Mouse (Mus musculus): ENCODE data around the gene Adh6b. TPM values are rescaled to one million over a fixed set of nuclear protein-coding genes. Genes with fewer than 3 reads are reported as not detected.
"Not testable (repeated sequence)": the region's sequence is repeated elsewhere in the genome, so short reads cannot be mapped to it uniquely, and the experiment has no call there.

The Adh6b gene
- polyA plus RNA-seq, 1 experiment from 2014 or later = 0.29 TPM

DNA sequence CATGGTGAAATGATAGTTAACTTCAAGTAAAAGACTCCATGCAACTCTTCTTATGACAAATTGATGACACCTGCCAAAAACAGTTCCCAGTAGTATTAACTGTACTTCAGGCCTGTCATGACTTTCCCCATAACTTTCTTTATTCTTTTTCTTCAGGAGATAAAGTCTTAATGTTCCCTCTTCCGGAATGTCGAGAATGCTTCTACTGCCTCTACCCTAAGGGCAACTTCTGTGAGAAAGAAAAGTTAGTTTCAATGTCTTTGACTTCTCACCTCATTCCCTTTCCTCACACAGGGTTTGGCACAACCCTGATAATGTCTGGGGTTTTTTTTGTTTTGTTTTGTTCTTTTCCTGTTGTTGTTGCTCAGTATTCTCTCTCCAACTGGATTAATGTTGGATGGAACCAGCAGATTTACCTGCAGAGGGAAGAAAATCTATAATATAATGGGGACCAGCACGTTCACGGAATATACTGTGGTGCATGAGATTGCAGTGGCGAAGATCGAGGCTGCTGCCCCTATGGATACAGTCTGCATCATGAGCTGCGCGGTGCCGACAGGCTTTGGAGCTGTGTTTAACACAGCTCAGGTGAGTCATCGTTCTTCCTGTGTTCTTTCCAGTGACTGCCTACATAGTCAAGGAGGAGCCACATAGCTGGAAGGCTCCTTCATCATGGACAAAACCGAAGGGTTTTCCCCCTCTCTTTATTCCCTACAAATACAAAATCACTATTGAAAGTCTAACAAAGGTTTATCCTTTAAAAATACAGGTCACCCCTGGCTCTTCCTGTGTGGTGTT lies 10.6 kb downstream of the Adh6b start:
- H3K36me3 ChIP-seq (ENCODE audit: insufficient read depth, low read length) = no peaks in the 10 kb centered on the region
- H3K4me2 ChIP-seq (replicated peaks; ENCODE audit: low read depth, low read length) = no peak overlapping the region
- no peaks in the 10 kb centered on the region for H3K9me3 ChIP-seq (ENCODE audit: low read length)
- no peak overlapping the region for H3K27ac ChIP-seq (ENCODE audit: low read length)
- ATAC-seq (ENCODE audit: low FRiP score, low TSS enrichment) = no peak
- H3K9ac ChIP-seq (replicated peaks; ENCODE audit: low read length) = no peak overlapping the region
- H3K4me3 ChIP-seq (ENCODE audit: low read length) = no peak overlapping the region
- no peaks in the 10 kb centered on the region for H3K27me3 ChIP-seq (ENCODE audit: insufficient read depth, low read length)
- WGBS = 91% methylated on average over 11 of the region's 11 CpGs
- peaks cover 7% of the 10 kb centered on the region for H3K4me1 ChIP-seq (ENCODE audit: insufficient read depth, low read length)

DNA sequence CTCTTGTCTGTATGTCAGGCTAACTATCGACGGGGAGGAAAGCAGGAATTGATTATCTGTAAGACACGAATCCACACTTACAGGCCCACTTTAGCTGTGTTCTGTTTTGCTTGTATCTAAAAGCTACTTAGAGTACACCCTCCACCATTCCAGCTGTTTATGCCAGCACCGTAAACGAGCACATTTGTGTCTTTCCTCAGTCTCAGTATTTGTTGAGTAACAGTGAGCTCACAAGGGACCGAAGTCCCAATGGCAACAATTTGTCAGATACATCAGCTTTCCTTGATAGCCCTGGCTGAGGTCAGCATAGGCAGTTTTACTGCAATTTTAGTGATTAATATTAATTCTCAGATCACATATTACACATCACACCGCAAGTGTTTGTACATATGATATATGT lies 17.3 kb downstream of the Adh6b start:
- H3K4me2 ChIP-seq (replicated peaks; ENCODE audit: low read depth, low read length) = no peak overlapping the region
- no peak overlapping the region for H3K27ac ChIP-seq (ENCODE audit: low read length)
- WGBS = 84% methylated on average over 7 of the region's 7 CpGs
- no peaks in the 10 kb centered on the region for H3K9me3 ChIP-seq (ENCODE audit: low read length)
- H3K4me3 ChIP-seq (ENCODE audit: low read length) = no peak overlapping the region
- H3K36me3 ChIP-seq (ENCODE audit: insufficient read depth, low read length) = no peaks in the 10 kb centered on the region
- no peaks in the 10 kb centered on the region for H3K4me1 ChIP-seq (ENCODE audit: insufficient read depth, low read length)
- H3K27me3 ChIP-seq (ENCODE audit: insufficient read depth, low read length) = no peaks in the 10 kb centered on the region
- ATAC-seq (ENCODE audit: low FRiP score, low TSS enrichment) = no peak
- no peak overlapping the region for H3K9ac ChIP-seq (replicated peaks; ENCODE audit: low read length)

DNA sequence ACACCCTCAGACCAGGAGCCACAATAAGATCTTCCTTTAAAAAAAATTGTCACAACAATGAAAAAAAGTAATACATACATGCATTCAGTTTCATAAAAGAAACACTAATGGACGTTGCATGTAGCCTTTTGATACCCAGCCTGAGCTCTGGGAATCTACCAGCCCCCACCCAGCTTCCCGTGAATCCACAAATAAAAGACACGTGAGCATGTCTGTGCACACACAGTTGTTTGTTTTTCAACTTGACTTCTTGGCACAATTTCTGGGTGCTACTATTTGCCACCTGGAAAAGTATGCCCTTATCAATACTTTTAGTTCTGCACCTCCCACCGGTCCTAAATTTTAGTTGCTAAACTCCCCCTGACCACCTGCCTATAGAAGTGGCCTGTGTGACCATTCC lies 19.1 kb downstream of the Adh6b start:
- Histone ChIP-seq H3K27ac (ENCODE audit: low read length) (no peak overlapping the region), H3K4me3 (ENCODE audit: low read length) (no peak overlapping the region), H3K9me3 (ENCODE audit: low read length) (no peaks in the 10 kb centered on the region), H3K36me3 (ENCODE audit: insufficient read depth, low read length) (no peaks in the 10 kb centered on the region), H3K4me1 (ENCODE audit: insufficient read depth, low read length) (no peaks in the 10 kb centered on the region), H3K9ac (replicated peaks; ENCODE audit: low read length) (no peak overlapping the region), H3K4me2 (replicated peaks; ENCODE audit: low read depth, low read length) (no peak overlapping the region), H3K27me3 (ENCODE audit: insufficient read depth, low read length) (no peaks in the 10 kb centered on the region)
- no peak for ATAC-seq (ENCODE audit: low FRiP score, low TSS enrichment)
- WGBS = 86% methylated on average over 4 of the region's 4 CpGs

DNA sequence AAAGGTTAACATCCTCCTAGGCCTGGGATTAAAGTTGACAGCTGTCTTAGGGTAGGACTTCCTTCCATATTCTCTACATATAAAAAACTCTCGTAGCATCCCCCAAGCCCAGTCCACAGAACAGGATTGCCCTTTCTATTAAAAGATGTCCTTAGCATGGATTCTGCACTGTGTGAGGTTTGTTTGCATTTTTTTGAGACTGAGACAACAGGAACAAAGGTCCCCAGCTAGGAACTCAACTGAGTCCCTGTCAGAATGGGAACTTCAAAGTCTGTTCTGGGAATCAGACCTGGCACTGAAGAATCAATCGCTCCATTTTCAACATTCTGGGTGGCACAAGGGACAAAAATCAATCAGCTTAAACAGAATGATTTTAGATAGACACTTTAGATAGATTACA lies 21.3 kb downstream of the Adh6b start:
- Histone ChIP-seq H3K9ac (replicated peaks; ENCODE audit: low read length) (no peak overlapping the region), H3K27me3 (ENCODE audit: insufficient read depth, low read length) (no peaks in the 10 kb centered on the region), H3K4me1 (ENCODE audit: insufficient read depth, low read length) (no peaks in the 10 kb centered on the region), H3K36me3 (ENCODE audit: insufficient read depth, low read length) (no peaks in the 10 kb centered on the region), H3K9me3 (ENCODE audit: low read length) (no peaks in the 10 kb centered on the region), H3K4me2 (replicated peaks; ENCODE audit: low read depth, low read length) (no peak overlapping the region), H3K4me3 (ENCODE audit: low read length) (no peak overlapping the region), H3K27ac (ENCODE audit: low read length) (no peak overlapping the region)
- 82% methylated on average over 2 of the region's 2 CpGs for WGBS
- ATAC-seq (ENCODE audit: low FRiP score, low TSS enrichment) = no peak

DNA sequence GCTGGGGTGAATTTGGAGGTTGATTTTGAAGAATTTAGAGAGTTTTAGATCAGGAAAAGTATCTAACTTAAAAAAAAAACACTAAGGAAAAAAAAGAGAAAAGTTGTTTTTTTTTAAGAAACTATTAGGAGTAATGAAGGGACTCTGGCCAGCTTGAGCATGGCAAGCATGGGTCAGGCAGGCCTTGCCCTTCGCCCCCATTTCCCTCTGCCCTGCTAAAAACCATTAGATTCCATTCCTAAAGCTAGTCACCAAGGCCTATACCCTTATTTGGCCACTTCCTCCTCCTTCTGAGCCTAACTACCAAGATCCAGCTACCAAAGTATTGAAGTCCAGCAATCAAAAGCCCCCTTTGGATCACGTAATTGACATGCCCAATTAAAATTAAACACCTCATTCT lies 24.6 kb downstream of the Adh6b start:
- H3K4me3 ChIP-seq (ENCODE audit: low read length) = no peak overlapping the region
- 93% methylated on average over 2 of the region's 2 CpGs for WGBS
- no peak overlapping the region for H3K27ac ChIP-seq (ENCODE audit: low read length)
- no peaks in the 10 kb centered on the region for H3K9me3 ChIP-seq (ENCODE audit: low read length)
- H3K27me3 ChIP-seq (ENCODE audit: insufficient read depth, low read length) = no peaks in the 10 kb centered on the region
- H3K4me1 ChIP-seq (ENCODE audit: insufficient read depth, low read length) = no peaks in the 10 kb centered on the region
- no peak for ATAC-seq (ENCODE audit: low FRiP score, low TSS enrichment)
- H3K4me2 ChIP-seq (replicated peaks; ENCODE audit: low read depth, low read length) = no peak overlapping the region
- H3K9ac ChIP-seq (replicated peaks; ENCODE audit: low read length) = no peak overlapping the region
- no peaks in the 10 kb centered on the region for H3K36me3 ChIP-seq (ENCODE audit: insufficient read depth, low read length)

DNA sequence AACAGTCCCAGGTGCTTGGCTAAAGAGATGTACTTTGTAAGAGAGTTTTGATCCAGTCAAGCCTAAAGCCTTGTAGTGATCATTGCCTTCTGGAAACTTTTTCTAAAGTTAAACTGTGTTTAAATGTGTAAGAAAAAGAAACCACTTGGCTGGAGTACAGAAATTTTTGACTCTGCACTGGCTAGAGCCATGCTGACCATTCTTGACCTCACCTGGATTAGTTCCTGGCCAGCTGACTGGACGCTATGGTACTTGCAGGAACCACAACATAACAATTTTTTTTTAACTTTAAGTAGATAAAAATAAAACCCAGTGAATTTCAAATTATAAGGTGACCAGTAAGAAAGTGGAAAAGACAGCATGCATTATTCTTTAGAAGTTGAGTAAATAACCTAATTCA lies 28.0 kb downstream of the Adh6b start:
- Histone ChIP-seq H3K36me3 (ENCODE audit: insufficient read depth, low read length) (no peaks in the 10 kb centered on the region), H3K9ac (replicated peaks; ENCODE audit: low read length) (no peak overlapping the region), H3K4me3 (ENCODE audit: low read length) (no peak overlapping the region), H3K27me3 (ENCODE audit: insufficient read depth, low read length) (no peaks in the 10 kb centered on the region), H3K4me1 (ENCODE audit: insufficient read depth, low read length) (no peaks in the 10 kb centered on the region), H3K27ac (ENCODE audit: low read length) (no peak overlapping the region), H3K9me3 (ENCODE audit: low read length) (no peaks in the 10 kb centered on the region), H3K4me2 (replicated peaks; ENCODE audit: low read depth, low read length) (no peak overlapping the region)
- WGBS = 78% methylated on average over 1 of the region's 1 CpGs
- no peak for ATAC-seq (ENCODE audit: low FRiP score, low TSS enrichment)

DNA sequence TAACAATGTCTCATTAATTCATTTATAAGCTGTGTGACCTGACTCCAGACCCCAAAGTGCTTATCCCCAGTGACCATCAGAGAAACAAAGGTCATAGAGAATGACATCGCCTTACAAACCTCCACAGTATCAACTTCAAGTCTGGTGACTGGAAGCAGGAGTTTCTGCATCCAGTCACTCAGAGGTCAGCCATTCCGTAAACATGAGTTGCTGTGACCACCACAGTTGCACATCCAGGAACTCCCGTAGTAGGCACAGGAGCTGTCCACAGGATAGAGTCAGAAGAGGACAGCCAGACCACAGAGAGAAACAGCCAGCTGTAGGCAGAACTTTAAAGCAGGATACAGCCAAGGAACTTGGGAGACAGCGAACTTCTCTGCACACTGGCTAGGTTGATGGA lies 28.7 kb downstream of the Adh6b start:
- H3K4me3 ChIP-seq (ENCODE audit: low read length); H3K36me3 ChIP-seq (ENCODE audit: insufficient read depth, low read length); H3K27me3 ChIP-seq (ENCODE audit: insufficient read depth, low read length); H3K9me3 ChIP-seq (ENCODE audit: low read length); H3K4me1 ChIP-seq (ENCODE audit: insufficient read depth, low read length); H3K4me2 ChIP-seq (replicated peaks; ENCODE audit: low read depth, low read length); H3K9ac ChIP-seq (replicated peaks; ENCODE audit: low read length); H3K27ac ChIP-seq (ENCODE audit: low read length): not testable (repeated sequence)
- 55% methylated on average over 4 of the region's 4 CpGs for WGBS
- ATAC-seq (ENCODE audit: low FRiP score, low TSS enrichment) = peak; percentile 27; the same call in 1 of the 2 replicates

DNA sequence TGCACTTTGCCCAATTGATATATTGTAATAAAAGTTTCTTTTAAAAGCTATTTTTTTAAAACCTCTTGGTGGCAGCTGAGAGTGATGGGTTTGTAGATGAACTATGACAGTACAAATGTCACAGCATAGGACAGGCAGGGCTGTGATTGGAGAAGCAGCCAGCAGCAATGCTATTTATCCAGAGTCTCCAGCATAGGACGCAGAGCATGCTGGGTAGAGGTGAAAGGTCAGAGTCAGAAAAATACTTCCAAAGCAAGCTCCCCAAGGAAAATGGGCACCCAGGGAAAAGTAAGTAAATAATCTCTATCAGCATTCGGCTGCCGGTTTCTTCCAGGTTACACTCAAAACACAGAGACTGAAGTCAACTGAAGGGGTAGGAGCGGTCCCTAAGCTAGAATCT lies 32.3 kb downstream of the Adh6b start:
- 65% methylated on average over 4 of the region's 4 CpGs for WGBS
- Histone ChIP-seq H3K4me2 (replicated peaks; ENCODE audit: low read depth, low read length) (no peak overlapping the region), H3K9ac (replicated peaks; ENCODE audit: low read length) (no peak overlapping the region), H3K9me3 (ENCODE audit: low read length) (no peaks in the 10 kb centered on the region), H3K27ac (ENCODE audit: low read length) (no peak overlapping the region), H3K4me1 (ENCODE audit: insufficient read depth, low read length) (no peaks in the 10 kb centered on the region), H3K36me3 (ENCODE audit: insufficient read depth, low read length) (no peaks in the 10 kb centered on the region), H3K27me3 (ENCODE audit: insufficient read depth, low read length) (no peaks in the 10 kb centered on the region), H3K4me3 (ENCODE audit: low read length) (no peak overlapping the region)
- ATAC-seq (ENCODE audit: low FRiP score, low TSS enrichment) = no peak

DNA sequence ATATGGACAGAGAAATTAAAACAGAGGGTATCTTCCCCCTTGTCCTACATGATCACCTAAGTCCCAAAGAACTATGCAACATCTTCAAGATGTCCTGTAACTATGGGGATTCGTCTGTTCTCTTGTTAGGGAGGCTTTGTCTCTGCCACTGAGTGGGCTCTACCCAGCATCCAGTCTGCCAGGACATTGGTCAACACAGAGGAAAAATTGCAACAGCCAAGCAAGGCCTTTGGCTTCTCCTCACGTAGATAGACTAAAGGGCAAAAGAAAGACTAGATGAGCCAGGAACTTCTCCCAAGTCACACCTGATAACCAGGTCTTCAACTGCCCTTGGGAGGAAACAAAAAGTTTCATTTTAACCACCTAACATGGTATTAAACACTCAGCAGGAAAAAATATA lies 33.6 kb downstream of the Adh6b start:
- H3K4me2 ChIP-seq (replicated peaks; ENCODE audit: low read depth, low read length) = no peak overlapping the region
- H3K27ac ChIP-seq (ENCODE audit: low read length) = no peak overlapping the region
- H3K27me3 ChIP-seq (ENCODE audit: insufficient read depth, low read length) = no peaks in the 10 kb centered on the region
- H3K36me3 ChIP-seq (ENCODE audit: insufficient read depth, low read length) = no peaks in the 10 kb centered on the region
- no peak overlapping the region for H3K9ac ChIP-seq (replicated peaks; ENCODE audit: low read length)
- H3K9me3 ChIP-seq (ENCODE audit: low read length) = no peaks in the 10 kb centered on the region
- WGBS = 90% methylated on average over 2 of the region's 2 CpGs
- no peak for ATAC-seq (ENCODE audit: low FRiP score, low TSS enrichment)
- no peak overlapping the region for H3K4me3 ChIP-seq (ENCODE audit: low read length)
- H3K4me1 ChIP-seq (ENCODE audit: insufficient read depth, low read length) = no peaks in the 10 kb centered on the region

DNA sequence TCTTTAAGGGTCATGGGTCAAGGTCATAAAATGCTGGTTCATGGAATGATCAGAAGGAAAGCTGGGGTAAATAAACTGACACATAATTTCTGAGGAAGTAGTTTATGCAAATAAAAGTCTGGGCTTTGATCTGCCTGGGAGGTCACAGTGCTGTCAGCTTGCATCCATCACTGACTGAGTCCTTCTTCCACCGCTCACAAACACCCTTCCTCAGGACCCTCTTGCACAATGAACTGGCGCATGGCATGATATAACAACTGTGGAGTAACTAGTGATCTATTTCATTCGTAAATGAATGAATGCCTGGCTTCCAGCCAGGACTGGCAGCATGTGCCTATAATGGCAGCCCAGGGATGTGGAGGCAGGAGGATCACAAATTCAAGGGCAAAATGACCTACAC lies 39.6 kb downstream of the Adh6b start:
- H3K9me3 ChIP-seq (ENCODE audit: low read length) = no peaks in the 10 kb centered on the region
- no peak overlapping the region for H3K27ac ChIP-seq (ENCODE audit: low read length)
- no peaks in the 10 kb centered on the region for H3K27me3 ChIP-seq (ENCODE audit: insufficient read depth, low read length)
- H3K4me1 ChIP-seq (ENCODE audit: insufficient read depth, low read length) = peaks cover 3% of the 10 kb centered on the region
- no peak overlapping the region for H3K4me2 ChIP-seq (replicated peaks; ENCODE audit: low read depth, low read length)
- no peak for ATAC-seq (ENCODE audit: low FRiP score, low TSS enrichment)
- H3K36me3 ChIP-seq (ENCODE audit: insufficient read depth, low read length) = no peaks in the 10 kb centered on the region
- no peak overlapping the region for H3K4me3 ChIP-seq (ENCODE audit: low read length)
- no peak overlapping the region for H3K9ac ChIP-seq (replicated peaks; ENCODE audit: low read length)
- WGBS = 14% methylated on average over 3 of the region's 3 CpGs
